In the genomic region with DNA sequence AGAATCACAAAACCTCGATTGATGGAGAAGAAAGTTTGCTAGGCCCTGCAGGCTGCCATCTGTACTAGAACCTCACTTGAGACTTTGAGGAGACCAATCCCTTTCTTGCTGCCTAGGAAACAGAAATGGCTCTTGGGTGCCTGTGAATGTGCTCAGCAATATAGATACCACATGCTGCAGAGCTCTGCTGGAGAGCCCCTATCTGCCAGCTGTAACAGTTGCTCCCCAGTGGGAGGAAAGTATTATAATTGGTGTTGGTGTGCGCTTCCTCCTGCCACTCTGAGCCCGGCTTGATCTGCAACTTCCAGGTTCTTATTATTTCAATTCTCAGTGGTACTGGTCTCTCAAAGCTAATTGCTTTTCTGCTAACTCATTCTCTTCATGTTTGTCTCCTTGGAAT, we compare ENCODE assay signal across 19 mouse cellular contexts. TPM values are rescaled to one million over a fixed set of nuclear protein-coding genes. Genes with fewer than 3 reads are reported as not detected.
DNase-seq lines count a peak whose midpoint lies in the region; ATAC-seq and TF ChIP-seq lines count a peak whose summit lies in the region.
"Had no signal": no experiment of that assay in that cellular context is flagged by ENCODE, and none has a peak within 500 bp of the region (broad histone marks: within the 10 kb centered on the region; RNA-seq: fewer than 3 reads in every experiment).

No protein-coding gene starts in this region.

- no peak overlapping the region for H3K4me2 ChIP-seq in hindbrain, embryonic 16.5 days (ENCODE audit: low read length)
- H3K4me2 ChIP-seq in hindbrain, embryonic 14.5 days (replicated peaks): no peak overlapping the region
- H3K4me2 ChIP-seq: hindbrain, embryonic 13.5 days had no signal

- no peak overlapping the region for H3K9ac ChIP-seq in hindbrain, embryonic 16.5 days (ENCODE audit: low read depth, low read length)
- no peak overlapping the region for H3K9ac ChIP-seq in hindbrain, embryonic 14.5 days
- H3K9ac ChIP-seq: hindbrain, embryonic 13.5 days had no signal

- peak; percentile 72 for ATAC-seq in hindbrain, embryonic 16.5 days
- ATAC-seq in hindbrain, embryonic 14.5 days (ENCODE audit: low FRiP score): no peak
- no peak for ATAC-seq in cerebellum, adult (ENCODE audit: insufficient number of reproducible peaks, low FRiP score, low TSS enrichment)
- ATAC-seq: forebrain, embryonic 16.5 days had no signal

- no peak overlapping the region for H3K4me3 ChIP-seq in hindbrain, embryonic 16.5 days (ENCODE audit: low read length)
- H3K4me3 ChIP-seq in hindbrain, embryonic 14.5 days (replicated peaks; ENCODE audit: low read length): no peak overlapping the region
- H3K4me3 ChIP-seq in small intestine, adult 2 months (ENCODE audit: low read depth, low read length): no peak overlapping the region
- H3K4me3 ChIP-seq: heart, embryonic 10.5 days; hindbrain, embryonic 13.5 days had no signal

- H3K36me3 ChIP-seq in hindbrain, embryonic 16.5 days (ENCODE audit: control insufficient read depth, insufficient read depth, low read length): peaks cover 32% of the 10 kb centered on the region
- H3K36me3 ChIP-seq in hindbrain, embryonic 14.5 days (replicated peaks; ENCODE audit: control insufficient read depth, insufficient read depth): peaks cover 72% of the 10 kb centered on the region
- H3K36me3 ChIP-seq in small intestine, adult 2 months (ENCODE audit: control insufficient read depth, insufficient read depth, low read length): peaks cover 36% of the 10 kb centered on the region

- no peak for DNase-seq in hindbrain, embryonic 14.5 days (ENCODE audit: low spot score)
- peak; percentile 15 to 43 for DNase-seq in left cerebral cortex, postnatal 25 days (ENCODE audit: low spot score in 2 of 2)
- no peak for DNase-seq in left cerebral cortex, postnatal 14 days (ENCODE audit: low spot score in 2 of 2)
- peak; percentile 17 for DNase-seq in brain, adult 2 months (ENCODE audit: low read depth, low spot score)
- DNase-seq: adrenal gland, adult 8-10 months; cerebellum, adult 11-12 months; cerebellum, adult 9-10 months; cerebellum, postnatal 36 days; gastrocnemius, postnatal 14 days had no signal

- TF ChIP-seq CTCF in small intestine, adult 2 months (IDR thresholded peaks at IDR 0.05; ENCODE audit: extremely low read depth, insufficient read length, insufficient replicate concordance, low read depth, low read length): no peak

- no peaks in the 10 kb centered on the region for H3K27me3 ChIP-seq in hindbrain, embryonic 16.5 days (replicated peaks; ENCODE audit: control insufficient read depth, insufficient read depth, low read length)
- H3K27me3 ChIP-seq in hindbrain, embryonic 14.5 days (ENCODE audit: control insufficient read depth, insufficient read depth, low read length): no peaks in the 10 kb centered on the region
- no peaks in the 10 kb centered on the region for H3K27me3 ChIP-seq in small intestine, adult 2 months (ENCODE audit: control insufficient read depth, insufficient read depth, low read length)
- H3K27me3 ChIP-seq: hindbrain, embryonic 13.5 days had no signal

- TF ChIP-seq POLR2A in small intestine, adult 2 months (IDR thresholded peaks at IDR 0.05; ENCODE audit: low read depth, low read length): no peak

- no peaks in the 10 kb centered on the region for H3K9me3 ChIP-seq in hindbrain, embryonic 16.5 days (ENCODE audit: control insufficient read depth, low read length)
- no peaks in the 10 kb centered on the region for H3K9me3 ChIP-seq in hindbrain, embryonic 14.5 days (ENCODE audit: control insufficient read depth, low read length)
- H3K9me3 ChIP-seq: heart, embryonic 10.5 days; hindbrain, embryonic 13.5 days had no signal

- 86% methylated on average over 3 of the region's 3 CpGs for WGBS in hindbrain, embryonic 16.5 days
- WGBS in hindbrain, embryonic 14.5 days: 77% methylated on average over 3 of the region's 3 CpGs
- 79% methylated on average over 3 of the region's 3 CpGs for WGBS in small intestine, adult 2 months

- intact Hi-C loops in left cerebral cortex, postnatal 25 days (cut with DNase I): no loop called here
- intact Hi-C loops in left cerebral cortex, postnatal 14 days (cut with DNase I): no loop called here

- H3K4me1 ChIP-seq in hindbrain, embryonic 16.5 days (ENCODE audit: control insufficient read depth, insufficient read depth, low read depth, low read length): no peaks in the 10 kb centered on the region
- H3K4me1 ChIP-seq in hindbrain, embryonic 14.5 days (replicated peaks; ENCODE audit: control insufficient read depth, insufficient read depth, low read length): no peaks in the 10 kb centered on the region
- H3K4me1 ChIP-seq in small intestine, adult 2 months (ENCODE audit: control insufficient read depth, insufficient read depth, insufficient read length, low read length): peaks cover 15% of the 10 kb centered on the region; the same call in 1 of the 2 replicates
- H3K4me1 ChIP-seq: heart, embryonic 10.5 days; hindbrain, embryonic 13.5 days had no signal

- no peak overlapping the region for H3K27ac ChIP-seq in hindbrain, embryonic 16.5 days (ENCODE audit: low read depth, low read length)
- no peak overlapping the region for H3K27ac ChIP-seq in hindbrain, embryonic 14.5 days
- H3K27ac ChIP-seq in small intestine, adult 2 months (ENCODE audit: insufficient read depth, low read depth, low read length): peak overlapping the region; percentile 96
- H3K27ac ChIP-seq: heart, embryonic 10.5 days; hindbrain, embryonic 13.5 days had no signal

RNA-seq across cellular contexts. Expression of a gene that starts 10.0 kb away (rescaled TPM):
- 76.3 and 78.2 TPM in 2 replicates for polyA plus RNA-seq in hindbrain, embryonic 16.5 days (2015; fragmentation: Nextera tagmentation; extraction: Ambion mirVana)
- 73.2 and 76.4 TPM in 2 replicates for polyA plus RNA-seq in hindbrain, embryonic 14.5 days (2014; fragmentation: Nextera tagmentation; extraction: Ambion mirVana)
- 10 to 100 TPM; 39.3 to 43.1 TPM for total RNA-seq in left cerebral cortex, postnatal 25 days (2021)
- 10 to 100 TPM; 37.6 to 39.1 TPM for total RNA-seq in left cerebral cortex, postnatal 14 days (2021)
- polyA plus RNA-seq in small intestine, adult 2 months (2012; rRNA removed): 8.6 and 14.6 TPM in 2 replicates

RNA-seq across cellular contexts. Expression of a gene that starts 10.0 kb away (rescaled TPM):
- 88.7 and 92.7 TPM in 2 replicates for polyA plus RNA-seq in hindbrain, embryonic 16.5 days (2015; fragmentation: Nextera tagmentation; extraction: Ambion mirVana)
- 63.6 and 71.7 TPM in 2 replicates for polyA plus RNA-seq in hindbrain, embryonic 14.5 days (2014; fragmentation: Nextera tagmentation; extraction: Ambion mirVana)
- 10 to 100 TPM; 67.1 to 68.9 TPM for total RNA-seq in left cerebral cortex, postnatal 25 days (2021)
- 10 to 100 TPM; 70.4 to 73.6 TPM for total RNA-seq in left cerebral cortex, postnatal 14 days (2021)
- 123 and 320 TPM in 2 replicates for polyA plus RNA-seq in small intestine, adult 2 months (2012; rRNA removed)

RNA-seq across cellular contexts. Expression of a gene that starts 27.7 kb away (rescaled TPM):
- 4.2 and 4.5 TPM in 2 replicates for polyA plus RNA-seq in hindbrain, embryonic 16.5 days (2015; fragmentation: Nextera tagmentation; extraction: Ambion mirVana)
- 0.60 and 0.64 TPM in 2 replicates for polyA plus RNA-seq in hindbrain, embryonic 14.5 days (2014; fragmentation: Nextera tagmentation; extraction: Ambion mirVana)
- 1 to 10 TPM; 3.6 to 3.7 TPM for total RNA-seq in left cerebral cortex, postnatal 25 days (2021)
- total RNA-seq in left cerebral cortex, postnatal 14 days (2021): 1 to 10 TPM; 5.2 to 5.4 TPM
- polyA plus RNA-seq in small intestine, adult 2 months (2012; rRNA removed): 34.7 and 37.4 TPM in 2 replicates
- total RNA-seq: ES-E14; granulocyte monocyte progenitor cell, adult 5-6 weeks had no signal
- polyA plus RNA-seq: forebrain, embryonic 11.5 days; heart, embryonic 10.5 days; heart, embryonic 14.5 days had no signal

Comparison
In these comparisons a context has a peak if more than half of its experiments do, and no peak if none do; other contexts are left out.
1. DNase-seq: peak in left cerebral cortex, postnatal 25 days (2 of 2) and brain, adult 2 months (single experiment); none in hindbrain, embryonic 14.5 days (single experiment) and left cerebral cortex, postnatal 14 days (0 of 2).